Mouse (Mus musculus) left cerebral cortex, postnatal 25 days (tissue): ENCODE data around the gene Sh2d3c. TPM values are rescaled to one million over a fixed set of nuclear protein-coding genes. Genes with fewer than 3 reads are reported as not detected.

Experiments
- DNase-seq, 2 experiments: peaks; one replicate each; pipeline ENCODE4 v3.0.0; 2022; ENCODE audit warnings: low spot score in 2 of 2, mixed read lengths in 1 of 2
- intact Hi-C: fragments of 180-260 bp; cut with DNase I; formaldehyde crosslinking; loops from one replicate; pipeline ENCODE4 v1.15.1; 2025
- total RNA-seq, 2 experiments: library from RNA; stranded (reverse); gene quantifications; 2 replicates each; pipeline ENCODE4 v1.2.3; 2021

Gene Sh2d3c
- total RNA-seq, 2 experiments from 2014 or later = 27.8 to 30.8 TPM

DNA sequence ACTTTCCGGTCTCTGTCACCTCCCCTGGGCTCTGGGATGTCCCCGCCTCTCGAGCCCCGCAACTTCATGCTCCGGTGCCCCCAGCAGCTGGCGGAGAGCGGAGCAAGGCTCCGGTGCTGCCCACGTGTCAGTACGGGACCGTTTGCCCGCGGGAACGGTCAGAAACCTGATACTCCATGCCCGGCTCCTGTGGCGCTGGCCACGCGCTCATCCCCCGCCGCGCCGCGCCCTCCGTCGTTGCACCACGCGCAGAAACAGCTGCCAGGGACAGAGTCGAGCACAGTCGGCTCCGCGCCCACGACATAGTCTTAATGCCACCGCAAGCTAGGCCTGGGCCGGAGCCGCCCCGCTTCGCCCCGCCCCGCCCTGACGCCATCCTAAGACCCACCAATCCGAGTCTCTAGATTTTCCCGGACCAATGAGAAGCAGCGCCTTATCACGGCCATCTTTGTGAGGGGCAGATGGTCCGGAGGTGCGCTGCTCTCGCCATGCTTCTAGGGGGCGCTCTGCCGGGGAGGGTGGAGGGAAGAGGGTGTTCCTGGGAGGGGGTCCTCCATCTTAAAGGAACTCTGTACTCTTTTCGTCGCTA, 26.9 kb upstream of the Sh2d3c start:
- intact Hi-C loops = no loop called here
- DNase-seq = peak; percentile 92 to 97

DNA sequence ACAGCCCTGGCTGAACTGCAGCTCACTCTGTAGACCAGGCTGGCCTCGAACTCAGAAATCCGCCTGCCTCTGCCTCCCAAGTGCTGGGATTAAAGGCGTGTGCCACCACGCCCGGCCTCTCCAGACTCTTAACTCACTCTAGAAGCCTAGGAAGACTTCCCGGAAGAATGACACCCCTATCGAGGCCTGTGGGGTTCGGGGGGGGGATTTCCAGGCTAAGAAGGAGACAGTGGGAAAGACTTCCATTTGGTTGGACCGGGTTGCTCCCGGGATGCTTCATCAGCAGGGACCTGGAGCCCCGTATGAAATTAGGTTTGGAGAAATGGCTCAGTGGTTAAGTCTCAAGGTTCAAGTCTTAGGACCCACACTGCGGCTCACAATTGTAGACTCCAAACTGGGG, 26.2 kb upstream of the Sh2d3c start:
- intact Hi-C loops = no loop called here
- no peak for DNase-seq

DNA sequence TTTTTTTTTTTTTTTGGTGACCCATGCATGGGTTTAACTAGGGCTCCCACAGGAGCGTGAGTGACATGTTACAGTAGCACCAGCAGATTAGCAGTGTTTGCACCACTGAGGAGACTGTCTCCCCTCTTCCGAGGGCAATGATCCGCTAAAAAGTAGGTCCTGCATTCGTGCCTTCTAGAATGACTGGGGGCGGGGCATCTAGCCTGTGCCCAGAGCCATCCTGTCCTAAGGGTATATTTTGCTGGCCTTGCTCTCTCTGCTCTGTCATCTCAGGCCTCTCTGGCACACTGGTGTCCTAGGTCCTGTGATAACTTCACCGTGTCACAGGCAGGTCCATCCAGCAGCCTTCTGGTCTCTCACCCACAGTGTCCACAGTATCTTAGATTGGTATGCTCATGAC, 21.2 kb upstream of the Sh2d3c start:
- intact Hi-C loops = no loop called here
- DNase-seq = no peak

DNA sequence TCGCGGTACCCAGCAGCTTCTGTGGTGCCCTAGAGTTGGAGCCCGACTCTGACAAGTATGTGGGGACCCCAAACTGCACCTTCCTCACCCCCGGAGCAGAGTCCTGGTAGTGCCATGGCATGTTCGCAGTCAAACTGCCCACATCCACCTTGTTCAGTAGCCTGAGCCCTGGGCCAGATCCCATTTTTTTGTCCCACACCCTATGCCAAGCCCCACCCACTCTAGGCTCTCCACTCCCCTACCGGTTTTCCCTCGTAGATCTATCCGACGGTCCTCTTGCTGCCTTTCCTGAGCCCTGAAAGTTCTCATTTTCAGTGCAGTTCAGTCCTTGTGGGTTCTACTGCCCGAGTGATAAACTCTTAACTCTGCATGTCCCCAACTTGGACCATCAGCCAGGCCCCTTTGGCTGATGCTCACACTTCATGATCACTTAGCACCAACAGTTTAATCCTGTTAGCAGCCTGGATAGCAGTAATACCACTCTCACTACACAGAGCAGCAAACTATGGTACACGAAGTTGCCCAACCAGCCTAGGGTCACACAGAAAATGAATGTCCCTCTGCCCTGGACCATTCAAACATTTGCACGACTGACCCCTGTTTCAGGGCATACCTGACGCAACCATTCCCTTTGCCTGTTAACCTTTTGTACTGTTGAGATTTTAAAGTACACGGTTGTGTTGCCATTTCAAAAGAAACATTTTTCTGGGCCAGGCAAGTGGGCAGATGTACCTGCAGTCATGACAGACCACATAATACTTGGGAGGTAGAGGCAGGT, 19.7 kb upstream of the Sh2d3c start:
- DNase-seq = no peak
- intact Hi-C loops = no loop called here

DNA sequence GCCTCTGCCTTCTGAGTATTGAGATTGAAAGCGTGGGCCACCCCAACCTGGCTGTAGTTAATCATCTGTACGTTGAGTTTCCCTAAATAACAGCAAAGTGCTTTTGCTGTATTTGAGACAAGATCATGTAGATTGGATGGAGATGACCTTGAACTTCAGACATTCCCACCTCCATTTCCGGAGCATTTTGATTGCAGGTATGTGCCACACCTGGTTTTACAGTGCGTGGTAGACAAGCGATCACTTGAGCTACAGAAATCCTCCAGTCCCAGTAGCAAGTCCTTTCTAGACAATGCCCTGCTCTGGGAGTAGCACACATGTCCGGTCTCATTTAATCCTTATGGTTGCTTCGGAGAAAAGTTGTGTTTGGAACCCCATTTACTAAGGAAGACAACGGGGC, 17.8 kb upstream of the Sh2d3c start:
- no peak for DNase-seq
- intact Hi-C loops = no loop called here

DNA sequence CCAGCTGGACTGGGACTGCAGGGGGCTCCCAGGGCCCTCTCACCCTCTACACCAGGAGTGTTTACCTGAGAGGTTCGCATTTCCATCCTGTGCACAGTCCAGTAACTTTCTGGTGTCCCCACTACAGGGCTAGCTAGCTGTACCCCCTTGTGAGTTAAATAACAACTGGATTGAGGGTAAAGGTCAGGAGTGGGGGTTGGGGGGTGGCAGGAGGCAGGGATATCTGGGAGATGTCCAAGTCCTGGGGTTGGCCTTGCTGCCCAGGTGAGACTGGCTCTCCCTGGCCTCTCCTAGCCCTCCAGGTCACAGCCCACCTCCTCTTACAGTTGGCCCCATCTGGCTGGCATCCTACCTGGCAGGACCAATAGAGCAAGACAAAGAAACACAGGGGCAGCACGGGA, 16.8 kb upstream of the Sh2d3c start, which contains the start of gene Fpgs:
Gene Fpgs (minus strand): TSS at position 125 of the 401 bp plus-strand sequence.
- intact Hi-C loops = no loop called here
- DNase-seq = no peak

DNA sequence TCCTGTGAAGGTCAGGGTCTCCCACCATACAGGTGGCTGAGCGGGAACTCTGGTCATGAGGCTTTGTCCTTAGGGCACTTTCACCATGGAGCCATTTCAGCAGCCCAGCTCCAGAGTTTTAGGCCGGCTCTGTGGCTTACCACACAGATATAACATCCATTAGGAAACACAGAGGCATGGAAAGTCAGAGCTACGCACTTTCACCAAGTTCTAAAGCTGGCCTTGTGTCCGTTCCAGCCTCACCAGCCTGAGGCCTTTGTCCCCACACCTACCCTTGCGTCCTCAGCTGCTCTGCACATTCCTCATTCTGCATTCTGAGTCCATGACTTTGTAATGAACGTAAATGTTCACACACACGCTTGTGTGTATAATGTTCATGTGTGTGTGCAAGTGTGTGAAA, 15.8 kb upstream of the Sh2d3c start:
- no peak for DNase-seq
- intact Hi-C loops = no loop called here

DNA sequence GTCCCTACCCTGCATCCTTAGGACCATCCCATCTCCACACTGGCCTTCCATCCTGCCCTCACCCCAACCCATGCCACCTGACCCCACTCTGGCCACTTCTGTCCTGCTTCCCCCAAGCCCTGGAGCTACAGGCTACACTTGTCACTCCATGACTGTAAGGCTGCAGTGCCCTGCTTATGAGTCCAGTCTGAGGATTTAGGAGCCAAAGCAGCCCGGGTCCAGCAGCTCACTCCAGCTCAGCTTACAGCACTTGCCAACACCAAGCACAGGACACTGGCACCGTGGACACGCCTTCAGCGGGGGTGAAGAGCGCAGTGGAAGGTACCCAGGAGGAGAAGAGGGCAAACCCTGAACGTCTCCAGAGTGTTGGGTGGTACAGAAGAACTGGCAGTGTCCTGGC, 13.9 kb upstream of the Sh2d3c start:
- intact Hi-C loops = no loop called here
- no peak for DNase-seq

DNA sequence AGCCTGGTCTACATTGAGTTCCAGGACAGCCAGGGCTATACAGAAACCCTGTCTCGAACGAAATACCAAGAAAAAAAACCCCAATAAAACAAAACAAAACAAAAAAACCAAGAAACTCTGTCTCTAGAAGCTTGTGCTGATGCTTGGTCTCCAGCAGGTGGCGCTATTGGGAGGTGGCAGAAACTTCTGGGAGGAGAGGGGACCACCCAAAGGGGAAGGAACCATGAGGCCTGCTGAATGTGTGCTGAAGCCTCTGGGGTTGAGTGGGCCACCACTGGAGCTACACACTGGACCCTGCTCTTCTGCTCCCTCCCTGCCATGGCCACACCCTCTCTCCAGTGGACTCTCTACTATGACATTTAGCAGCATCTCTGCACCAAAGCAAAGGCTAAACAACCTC, 12.2 kb upstream of the Sh2d3c start:
- intact Hi-C loops = no loop called here

DNA sequence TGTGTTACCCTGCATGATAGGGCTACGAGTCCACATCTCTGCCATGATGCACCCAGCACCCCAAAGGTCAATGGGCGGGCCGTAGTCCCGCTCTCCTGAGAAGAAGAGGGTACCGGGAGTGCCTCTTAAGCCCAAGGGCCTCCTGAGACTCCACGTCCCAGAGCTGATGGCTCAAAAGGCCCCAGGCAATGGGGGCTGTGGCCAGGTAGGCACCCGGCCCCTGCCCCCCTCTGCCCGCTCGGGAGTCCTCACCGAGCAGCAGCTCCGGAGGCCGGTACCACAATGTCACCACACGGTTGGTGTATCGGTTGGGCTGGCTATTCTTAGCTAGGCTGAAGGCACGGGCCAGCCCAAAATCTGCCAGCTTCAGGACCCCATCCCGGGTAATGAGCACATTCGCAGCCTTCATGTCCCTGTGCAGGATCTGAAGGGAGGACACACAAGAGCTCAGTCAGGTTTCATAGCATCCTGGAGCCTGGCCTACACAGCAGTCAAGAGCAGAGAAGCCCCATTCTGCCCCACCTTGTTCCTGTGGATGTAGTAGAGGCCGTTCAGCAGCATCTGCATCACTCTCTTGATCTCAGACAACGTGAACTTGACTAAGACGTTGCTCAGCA, 11.2 kb upstream of the Sh2d3c start:
- DNase-seq = no peak
- intact Hi-C loops = loop anchor here (5.0 kb wide), 1 partner anchor 148 kb away; no protein-coding TSS in a partner anchor

More for the DNA sequence above, 12.2 kb upstream of the Sh2d3c start:
- DNase-seq = no peak

DNA sequence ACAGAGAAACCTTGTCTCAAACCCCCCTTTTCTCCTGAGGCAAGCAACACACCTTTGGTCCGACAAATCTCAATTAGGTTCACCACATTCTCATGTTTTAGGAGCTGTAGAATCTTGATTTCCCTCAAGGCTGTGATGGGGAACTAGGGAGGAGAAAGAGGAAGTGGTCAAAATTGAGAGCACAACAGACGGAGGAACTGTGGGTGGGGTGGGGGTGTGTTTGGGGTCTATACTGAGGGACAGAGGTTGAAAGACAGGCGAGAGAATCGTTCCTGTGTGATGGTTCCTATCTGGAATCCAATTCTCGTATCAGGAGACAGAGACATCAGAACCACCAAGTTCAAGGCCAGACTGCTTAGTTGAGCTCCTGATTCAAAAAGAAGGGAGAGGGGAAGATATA, 10.4 kb upstream of the Sh2d3c start:
- intact Hi-C loops = loop anchor here (5.0 kb wide), 1 partner anchor 147 kb away; no protein-coding TSS in a partner anchor
- no peak for DNase-seq

DNA sequence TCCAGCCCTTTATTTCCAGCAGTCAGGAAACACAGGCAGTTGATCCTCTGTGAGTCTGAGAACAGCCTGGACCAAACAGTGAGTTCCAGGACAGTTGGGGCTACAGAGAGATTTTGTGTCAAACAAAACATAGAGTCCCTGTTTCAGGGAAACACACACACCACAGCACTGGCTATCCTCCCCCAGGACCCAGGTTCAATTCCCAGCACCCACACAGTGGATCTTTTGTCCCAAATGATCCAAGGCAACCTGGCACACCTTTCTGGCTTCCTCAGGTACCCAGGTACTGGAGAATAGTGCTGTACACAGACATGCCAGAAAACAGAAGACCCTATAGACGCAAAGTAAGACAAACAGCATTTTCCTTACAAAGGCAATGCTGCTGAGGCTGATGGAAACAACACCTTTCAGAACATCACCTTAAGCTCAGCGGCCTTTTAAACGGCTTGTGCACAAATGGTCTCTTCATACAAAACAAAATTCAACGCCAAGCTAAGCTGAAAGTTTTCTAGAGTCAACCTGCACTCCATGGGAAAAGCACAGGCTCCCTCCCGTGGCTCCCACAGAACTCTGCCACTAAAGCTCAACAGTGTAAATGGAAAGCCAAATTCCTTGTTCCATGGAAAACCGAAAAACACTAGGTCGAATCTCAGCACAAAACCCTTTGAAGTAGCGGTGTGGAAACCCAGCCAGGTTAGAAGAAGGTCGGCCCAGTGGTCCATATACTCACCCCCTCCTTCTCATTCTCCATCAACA, 9.4 kb upstream of the Sh2d3c start:
- no peak for DNase-seq

DNA sequence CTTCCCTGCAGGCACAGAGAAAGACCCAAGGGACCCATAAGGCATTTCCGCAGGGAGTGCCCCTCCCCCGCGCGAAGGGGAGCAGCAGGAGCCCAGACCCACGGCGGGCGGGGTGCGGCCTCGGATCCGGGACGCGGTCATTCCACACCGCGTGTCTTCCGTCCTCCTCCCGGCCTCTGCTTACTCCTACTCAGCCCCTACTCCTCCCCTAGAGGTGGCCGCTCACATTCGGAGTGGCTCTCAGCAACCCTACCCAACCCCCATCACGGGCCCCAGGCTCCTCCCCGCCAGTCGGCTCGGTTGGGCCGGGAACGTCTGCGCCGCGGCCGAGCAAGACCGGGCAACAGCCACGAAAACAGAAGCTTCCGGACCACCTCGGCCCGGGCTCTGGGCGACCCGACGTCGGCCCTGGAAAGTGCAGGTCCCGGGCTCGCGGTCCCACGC, 8.7 kb upstream of the Sh2d3c start:
- peak; percentile 26 to 46 for DNase-seq
- intact Hi-C loops = loop anchor here (5.0 kb wide), 1 partner anchor 145 kb away; no protein-coding TSS in a partner anchor

More for the DNA sequence above, 9.4 kb upstream of the Sh2d3c start:
- intact Hi-C loops = loop anchor here (5.0 kb wide), 1 partner anchor 146 kb away; no protein-coding TSS in a partner anchor

DNA sequence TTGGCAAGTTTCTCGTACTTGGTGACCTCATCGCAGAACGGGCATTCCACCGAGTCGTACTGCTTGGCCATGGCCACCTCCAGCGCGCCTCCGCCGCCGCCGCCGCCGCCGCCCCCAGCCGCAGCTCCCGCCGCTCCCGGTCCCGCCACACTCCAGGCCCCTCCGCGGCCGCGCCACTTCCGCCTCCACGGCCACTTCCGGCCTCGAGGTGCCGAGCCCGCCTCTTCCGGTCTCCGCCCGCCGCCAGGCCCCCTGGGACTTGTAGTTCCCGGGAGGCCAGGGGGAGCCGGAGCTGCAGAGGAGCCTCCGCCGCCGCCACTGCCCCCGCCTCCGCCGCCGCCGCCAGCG, 8.3 kb upstream of the Sh2d3c start:
- peak; percentile 94 for DNase-seq
- intact Hi-C loops = loop anchor here (5.0 kb wide), 1 partner anchor 145 kb away; no protein-coding TSS in a partner anchor

DNA sequence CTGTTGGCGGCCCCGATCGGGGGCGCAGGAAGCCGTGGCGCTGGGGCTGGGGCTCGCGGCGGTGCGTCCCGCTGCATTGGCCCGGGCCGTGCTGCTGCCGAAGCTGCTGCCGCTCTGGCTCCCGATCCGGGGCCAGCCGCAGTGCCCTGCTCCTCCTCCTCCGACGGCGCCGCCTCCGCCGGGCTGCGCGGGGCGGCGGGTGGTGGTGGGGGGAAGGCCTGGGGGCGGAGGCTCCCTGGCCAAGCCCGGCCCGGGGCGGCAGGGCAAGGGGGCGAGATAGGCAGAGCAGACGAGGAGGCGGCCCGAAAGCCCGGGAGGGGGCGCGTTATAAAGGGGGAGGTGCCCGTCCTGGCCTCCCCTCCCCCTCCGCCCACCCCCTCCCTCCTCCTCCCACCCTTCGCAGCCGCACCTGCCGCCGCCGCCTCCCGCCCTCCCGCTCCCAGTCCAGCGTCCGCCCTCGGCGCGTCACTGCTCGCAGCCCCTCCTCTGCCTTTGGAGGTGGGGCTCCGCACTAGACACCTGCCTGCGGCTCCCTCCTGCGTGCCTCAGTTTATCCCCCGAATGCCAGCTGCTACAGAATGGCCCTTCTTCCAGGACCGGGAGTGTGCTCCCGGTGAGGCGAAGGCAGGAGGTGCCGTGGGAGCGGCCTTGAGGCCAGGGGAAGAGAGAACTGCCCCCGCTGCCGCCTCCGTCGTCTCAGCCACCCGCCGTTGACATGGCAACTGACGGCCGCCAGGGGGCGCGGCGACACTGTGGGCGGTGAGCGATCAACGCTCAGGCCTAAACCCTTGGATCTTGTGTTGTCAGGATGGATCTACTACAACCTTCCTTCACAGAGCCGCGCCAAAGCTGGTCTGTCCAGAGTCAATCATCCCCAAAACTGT, 7.7 kb upstream of the Sh2d3c start, which contains the start of gene Cdk9:
Gene Cdk9 (minus strand): TSS at position 143 of the 884 bp plus-strand sequence.
- intact Hi-C loops = loop anchor here (1.0 to 5.0 kb wide), 3 partner anchors 28 to 144 kb away; partner anchors contain the start of genes 6330409D20Rik and Tor2a

DNA sequence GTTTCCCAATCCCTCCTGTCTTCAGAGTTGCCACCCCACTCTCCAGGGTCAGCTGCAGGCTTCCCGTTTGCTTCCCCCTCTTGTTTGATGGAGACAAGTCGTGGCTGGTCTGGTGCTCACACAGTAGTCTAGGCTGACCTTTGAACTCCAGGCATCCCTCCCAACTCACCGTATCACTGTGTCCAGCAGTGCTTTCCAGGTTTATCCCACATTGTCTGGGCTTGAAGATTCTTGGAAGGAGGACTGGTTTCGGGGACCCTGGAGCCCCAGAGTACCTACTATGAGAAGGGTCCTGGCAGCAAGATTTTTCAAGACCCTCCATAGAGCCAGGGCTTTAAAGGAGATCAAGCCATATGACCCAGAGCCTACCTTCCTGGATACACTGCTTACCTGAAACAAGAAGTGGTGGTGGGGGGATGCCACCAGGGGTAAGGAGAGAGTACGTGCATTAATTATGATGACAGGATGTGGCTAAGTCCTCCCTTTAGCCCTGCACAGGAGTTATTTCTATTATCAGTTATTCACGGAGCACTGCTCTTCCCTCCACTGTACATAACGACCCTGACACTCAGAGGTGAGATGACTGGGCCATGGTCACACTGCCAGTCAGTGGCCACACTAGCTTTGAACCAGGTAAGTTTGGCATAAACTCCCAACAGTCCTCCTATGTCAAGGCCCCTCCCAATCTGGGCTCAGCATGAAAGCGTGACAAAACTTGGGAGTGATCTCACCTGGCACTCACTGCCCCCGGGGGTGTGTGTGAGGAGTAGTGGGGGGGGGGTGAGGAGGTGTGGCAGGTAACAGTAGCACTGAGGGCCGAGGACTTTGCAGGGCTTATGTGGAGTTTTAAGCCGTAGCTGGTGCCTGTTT, 6.5 kb upstream of the Sh2d3c start:
- no peak for DNase-seq
- intact Hi-C loops = loop anchor here (5.0 kb wide), 1 partner anchor 143 kb away; no protein-coding TSS in a partner anchor

More for the DNA sequence above, 7.7 kb upstream of the Sh2d3c start, which contains the start of gene Cdk9:
- DNase-seq = peak; percentile 94

DNA sequence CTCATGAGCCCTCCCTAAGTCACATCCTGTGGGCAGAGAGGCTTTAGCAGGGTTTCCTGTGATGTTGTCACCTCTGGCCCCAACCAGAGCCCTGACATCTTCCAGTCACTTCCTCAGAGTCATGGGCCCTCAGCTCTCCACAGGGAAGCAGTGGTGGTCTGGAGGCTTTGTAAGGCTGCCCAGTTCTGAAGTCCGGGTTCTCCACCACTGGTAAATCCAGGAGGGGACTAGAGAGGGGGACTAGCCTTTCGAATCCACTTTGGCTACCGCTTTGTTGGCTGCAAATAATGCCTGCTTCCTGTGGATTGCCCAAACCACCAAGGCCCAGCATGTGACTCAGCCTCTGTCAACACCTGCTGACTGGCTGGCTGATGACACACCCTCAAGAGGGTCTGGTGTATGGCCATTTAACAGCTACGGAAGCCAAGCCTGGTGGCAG, 5.8 kb upstream of the Sh2d3c start:
- intact Hi-C loops = loop anchor here (5.0 kb wide), 1 partner anchor 142 kb away; no protein-coding TSS in a partner anchor
- no peak for DNase-seq
